Mouse (Mus musculus) embryo, embryonic 9.5 days (tissue): ENCODE results near the gene Rab3c.

Experiments
- DNase-seq: peaks from one replicate; pipeline ENCODE4 v3.0.0-alpha.2; 2017; ENCODE audit errors: extremely low spot score

Gene Rab3c

GRCm38 (mm10) chr13:110280563-110281144 lies at the start of gene Rab3c:
TSS of gene Rab3c (minus strand) at chr13:110280996.
- peak; percentile 8 for DNase-seq

GRCm38 (mm10) chr13:110318746-110319145 lies 38.0 kb upstream of the Rab3c start:
- no peak for DNase-seq

- no peak for DNase-seq
Measured at GRCm38 (mm10) chr13:110307188-110307587, 26.4 kb upstream of the Rab3c start.

GRCm38 (mm10) chr13:110297112-110297511 lies 16.3 kb upstream of the Rab3c start:
- DNase-seq = no peak

- DNase-seq = no peak
Measured at GRCm38 (mm10) chr13:110288499-110288898, 7.7 kb upstream of the Rab3c start.

GRCm38 (mm10) chr13:110283781-110284180 lies 3.0 kb upstream of the Rab3c start:
- no peak for DNase-seq

- DNase-seq = peak; percentile 79
Measured at GRCm38 (mm10) chr13:110280028-110280562, 701 bp downstream of the Rab3c start.

GRCm38 (mm10) chr13:110278976-110279736 lies 1.6 kb downstream of the Rab3c start:
- no peak for DNase-seq

GRCm38 (mm10) chr13:110277709-110278108 lies 3.1 kb downstream of the Rab3c start:
- DNase-seq = no peak

- DNase-seq = no peak
Measured at GRCm38 (mm10) chr13:110275471-110275870, 5.3 kb downstream of the Rab3c start.

- peak; percentile 22 for DNase-seq
Measured at GRCm38 (mm10) chr13:110260649-110261048, 20.1 kb downstream of the Rab3c start.

GRCm38 (mm10) chr13:110251453-110251852 lies 29.3 kb downstream of the Rab3c start:
- no peak for DNase-seq

- no peak for DNase-seq
Measured at GRCm38 (mm10) chr13:110248481-110248880, 32.3 kb downstream of the Rab3c start.

GRCm38 (mm10) chr13:110238970-110239369 lies 41.8 kb downstream of the Rab3c start:
- no peak for DNase-seq

GRCm38 (mm10) chr13:110237209-110237935 lies 43.4 kb downstream of the Rab3c start:
- peak; percentile 14 for DNase-seq

GRCm38 (mm10) chr13:110233364-110233763 lies 47.4 kb downstream of the Rab3c start:
- no peak for DNase-seq

GRCm38 (mm10) chr13:110231086-110231688 lies 49.6 kb downstream of the Rab3c start:
- DNase-seq = no peak

- no peak for DNase-seq
Measured at GRCm38 (mm10) chr13:110230046-110230445, 50.8 kb downstream of the Rab3c start.

GRCm38 (mm10) chr13:110219195-110219594 lies 61.6 kb downstream of the Rab3c start:
- DNase-seq = no peak

GRCm38 (mm10) chr13:110218497-110218896 lies 62.3 kb downstream of the Rab3c start:
- no peak for DNase-seq

GRCm38 (mm10) chr13:110211526-110212075 lies 69.2 kb downstream of the Rab3c start:
- DNase-seq = no peak

- no peak for DNase-seq
Measured at GRCm38 (mm10) chr13:110198906-110199305, 81.9 kb downstream of the Rab3c start.
